Mouse (Mus musculus) cerebellum, adult 2 months (tissue): ENCODE results near the gene Zfp810.

Experiments used
- CTCF ChIP-seq: fragments of 200-500 bp; IDR thresholded peaks from 2 replicates; pipeline ENCODE4 v1.5.1; 2011; ENCODE audit warnings: low read depth, mild to moderate bottlenecking, control low read depth, low read length, moderate library complexity, borderline replicate concordance; ENCODE audit not compliant: insufficient read depth
- POLR2A ChIP-seq: fragments of 200-500 bp; IDR thresholded peaks from 2 replicates; pipeline ENCODE4 v1.6.1; 2011; ENCODE audit warnings: low read length, control low read depth, borderline replicate concordance; ENCODE audit not compliant: insufficient read depth

DNA sequence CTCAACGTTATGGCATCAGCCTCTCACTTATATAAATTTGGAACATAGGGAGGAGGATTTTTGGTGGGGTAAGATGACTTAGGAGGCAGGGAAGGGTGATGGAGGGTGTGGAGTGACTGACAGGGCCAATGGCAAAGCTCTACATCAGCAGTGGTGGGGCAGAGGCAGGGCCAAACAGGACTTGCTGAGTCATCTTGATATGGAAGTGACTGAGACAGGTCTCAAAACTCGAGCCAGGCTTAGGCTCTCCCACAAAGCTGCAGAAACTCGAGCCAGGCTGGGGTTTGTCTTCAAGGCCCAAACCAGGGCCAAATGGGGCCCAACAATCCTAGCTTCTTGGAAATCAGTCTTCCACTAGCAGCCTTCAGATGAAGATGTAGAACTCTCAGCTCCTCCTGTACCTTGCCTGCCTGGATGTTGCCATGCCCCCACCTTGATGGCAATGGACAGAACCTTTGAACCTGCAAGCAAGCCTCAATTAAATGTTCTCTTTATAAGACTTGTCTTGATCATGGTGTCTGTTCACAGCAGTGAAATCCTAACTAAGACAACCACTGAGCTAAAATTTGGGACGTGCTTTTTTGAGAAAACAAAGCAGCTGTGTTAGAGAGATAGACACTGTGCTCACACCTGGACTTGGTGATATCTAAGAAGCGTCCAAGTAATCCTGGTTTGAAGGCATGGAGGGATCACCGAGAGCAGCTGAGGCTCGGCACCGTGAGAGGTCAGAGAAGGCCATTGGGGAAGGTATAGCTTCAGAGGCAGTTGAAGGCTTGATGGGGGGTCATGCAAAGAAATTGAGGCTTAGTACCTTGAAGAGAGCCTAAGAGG lies 15.1 kb upstream of the Zfp810 start:
- TF ChIP-seq CTCF (no peak), POLR2A (no peak)
